Comparison of ENCODE assay signal across 31 mouse cellular contexts in genomic region chr8:92760933-92761332, GRCm38 (mm10).
"Had no signal": no experiment of that assay in that cellular context is flagged by ENCODE, and none has a peak within 500 bp of the region (broad histone marks: within the 10 kb centered on the region; RNA-seq: fewer than 3 reads in every experiment).

No protein-coding gene starts in this region.

- DNase-seq: left cerebral cortex, postnatal 4 days; liver; liver, embryonic 13.5 days; liver, postnatal 0 days; lung, adult 18-20 months; lung, adult 2 months; lung, embryonic 14.5 days; lung, postnatal 10 days; lung, postnatal 14 days; lung, postnatal 36 days; lung, postnatal 4 days had no signal

- H3K27me3 ChIP-seq: limb, embryonic 15.5 days; liver, embryonic 13.5 days; liver, embryonic 15.5 days; lung, embryonic 15.5 days; midbrain, embryonic 15.5 days; neural tube, embryonic 12.5 days had no signal

- H3K27ac ChIP-seq: limb, embryonic 10.5 days; limb, embryonic 12.5 days; limb, embryonic 13.5 days; limb, embryonic 15.5 days; liver, embryonic 12.5 days; liver, embryonic 13.5 days; liver, embryonic 14.5 days; liver, embryonic 15.5 days; lung, embryonic 15.5 days; macrophage; midbrain, embryonic 12.5 days; midbrain, embryonic 13.5 days; midbrain, embryonic 15.5 days; neural tube, embryonic 12.5 days had no signal

- H3K36me3 ChIP-seq: limb, embryonic 10.5 days; limb, embryonic 12.5 days; limb, embryonic 13.5 days; limb, embryonic 15.5 days; liver, embryonic 12.5 days; liver, embryonic 13.5 days; liver, embryonic 15.5 days; lung, embryonic 15.5 days; midbrain, embryonic 10.5 days; midbrain, embryonic 12.5 days; midbrain, embryonic 13.5 days; midbrain, embryonic 15.5 days; neural tube, embryonic 12.5 days had no signal

- ATAC-seq: liver, embryonic 12.5 days; liver, postnatal 0 days; lung, postnatal 0 days; midbrain, embryonic 13.5 days; midbrain, embryonic 16.5 days had no signal

- H3K9ac ChIP-seq: limb, embryonic 12.5 days; limb, embryonic 13.5 days; limb, embryonic 15.5 days; liver, embryonic 12.5 days; liver, embryonic 13.5 days; liver, embryonic 14.5 days; liver, embryonic 15.5 days; liver, postnatal 0 days; lung, embryonic 14.5 days; lung, embryonic 15.5 days; midbrain, embryonic 12.5 days; midbrain, embryonic 13.5 days; midbrain, embryonic 15.5 days; neural tube, embryonic 12.5 days had no signal

- H3K4me1 ChIP-seq: liver, embryonic 12.5 days; liver, embryonic 13.5 days; liver, embryonic 15.5 days; lung, embryonic 15.5 days; megakaryocyte, embryonic 14.5 days had no signal

- H3K4me2 ChIP-seq: limb, embryonic 15.5 days; liver, embryonic 11.5 days; liver, embryonic 12.5 days; liver, embryonic 13.5 days; liver, embryonic 15.5 days; midbrain, embryonic 11.5 days; midbrain, embryonic 15.5 days had no signal

- H3K4me3 ChIP-seq: limb, embryonic 12.5 days; limb, embryonic 13.5 days; limb, embryonic 15.5 days; liver, embryonic 12.5 days; liver, embryonic 13.5 days; liver, embryonic 15.5 days; lung, embryonic 15.5 days; megakaryocyte, embryonic 14.5 days; midbrain, embryonic 12.5 days; midbrain, embryonic 13.5 days; midbrain, embryonic 15.5 days; myocyte; neural tube, embryonic 12.5 days had no signal

- H3K9me3 ChIP-seq: limb, embryonic 10.5 days; limb, embryonic 15.5 days; liver, embryonic 12.5 days; liver, embryonic 13.5 days; liver, embryonic 15.5 days; lung, embryonic 15.5 days; midbrain, embryonic 10.5 days; midbrain, embryonic 12.5 days; midbrain, embryonic 15.5 days had no signal
